Mouse (Mus musculus): Measurements from ENCODE around the gene Bmp10. TPM values are rescaled to one million over a fixed set of nuclear protein-coding genes. Genes with fewer than 3 reads are reported as not detected.
A peak's percentile ranks its signal among the peaks of the same experiment; 100 is the strongest.
"Not testable (repeated sequence)": the region's sequence is repeated elsewhere in the genome, so short reads cannot be mapped to it uniquely, and the experiment has no call there.

Gene Bmp10
- polyA plus RNA-seq, 1 experiment from 2014 or later: 0.09 TPM

- H3K27me3 ChIP-seq (ENCODE audit: control insufficient read depth, insufficient read depth, low read depth, low read length): no peaks in the 10 kb centered on the region
- no peak overlapping the region for H3K4me3 ChIP-seq (ENCODE audit: low read length)
- no peak overlapping the region for H3K27ac ChIP-seq (ENCODE audit: low read length)
- WGBS: 43% methylated on average over 10 of the region's 10 CpGs
- no peak overlapping the region for H3K4me2 ChIP-seq (ENCODE audit: low read depth, low read length)
- no peaks in the 10 kb centered on the region for H3K36me3 ChIP-seq (ENCODE audit: control insufficient read depth, insufficient read depth, low read length)
- no peak overlapping the region for H3K9ac ChIP-seq (ENCODE audit: low read length)
- ATAC-seq (ENCODE audit: low read depth): no peak
- peaks cover 5% of the 10 kb centered on the region; the same call in 1 of the 2 replicates for H3K4me1 ChIP-seq (replicated peaks; ENCODE audit: control insufficient read depth, insufficient read depth, low read length)
- no peaks in the 10 kb centered on the region for H3K9me3 ChIP-seq (ENCODE audit: control insufficient read depth, low read length)
Observed at GRCm38 (mm10) chr6:87468372-87468771, 39.6 kb downstream of the Bmp10 start.

DNA sequence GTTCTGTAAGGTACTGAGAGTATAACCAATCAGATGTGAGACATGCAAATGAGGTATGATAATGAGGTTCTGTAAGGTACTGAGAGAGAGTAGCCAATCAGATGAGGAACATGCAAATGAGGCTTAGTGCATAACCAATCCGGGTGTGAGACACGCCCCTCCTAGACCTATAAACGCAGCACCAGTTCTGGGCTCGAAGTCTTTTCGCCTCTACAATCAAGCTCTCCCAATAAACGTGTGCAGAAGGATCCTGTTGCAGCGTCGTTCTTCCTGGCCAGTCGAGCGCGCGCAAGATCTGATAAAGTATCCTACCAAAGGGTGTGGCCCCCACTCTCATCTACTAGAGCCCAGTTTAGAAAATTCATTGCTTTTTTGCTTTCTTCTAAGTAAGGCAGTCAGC is 41.3 kb downstream of the Bmp10 start:
- H3K27me3 ChIP-seq (ENCODE audit: control insufficient read depth, insufficient read depth, low read depth, low read length); H3K36me3 ChIP-seq (ENCODE audit: control insufficient read depth, insufficient read depth, low read length); H3K4me3 ChIP-seq (ENCODE audit: low read length); H3K27ac ChIP-seq (ENCODE audit: low read length); H3K9ac ChIP-seq (ENCODE audit: low read length); H3K4me2 ChIP-seq (ENCODE audit: low read depth, low read length); H3K9me3 ChIP-seq (ENCODE audit: control insufficient read depth, low read length); ATAC-seq (ENCODE audit: low read depth); H3K4me1 ChIP-seq (replicated peaks; ENCODE audit: control insufficient read depth, insufficient read depth, low read length): not testable (repeated sequence)
- 88% methylated on average over 12 of the region's 12 CpGs for WGBS

GRCm38 (mm10) chr6:87475223-87475622 is 46.4 kb downstream of the Bmp10 start:
- Histone ChIP-seq H3K4me1 (replicated peaks; ENCODE audit: control insufficient read depth, insufficient read depth, low read length) (peaks cover 7% of the 10 kb centered on the region), H3K27me3 (ENCODE audit: control insufficient read depth, insufficient read depth, low read depth, low read length) (no peaks in the 10 kb centered on the region), H3K27ac (ENCODE audit: low read length) (no peak overlapping the region), H3K36me3 (ENCODE audit: control insufficient read depth, insufficient read depth, low read length) (no peaks in the 10 kb centered on the region), H3K9me3 (ENCODE audit: control insufficient read depth, low read length) (no peaks in the 10 kb centered on the region), H3K9ac (ENCODE audit: low read length) (no peak overlapping the region), H3K4me2 (ENCODE audit: low read depth, low read length) (no peak overlapping the region), H3K4me3 (ENCODE audit: low read length) (no peak overlapping the region)
- WGBS: 88% methylated on average over 5 of the region's 5 CpGs
- no peak for ATAC-seq (ENCODE audit: low read depth)

DNA sequence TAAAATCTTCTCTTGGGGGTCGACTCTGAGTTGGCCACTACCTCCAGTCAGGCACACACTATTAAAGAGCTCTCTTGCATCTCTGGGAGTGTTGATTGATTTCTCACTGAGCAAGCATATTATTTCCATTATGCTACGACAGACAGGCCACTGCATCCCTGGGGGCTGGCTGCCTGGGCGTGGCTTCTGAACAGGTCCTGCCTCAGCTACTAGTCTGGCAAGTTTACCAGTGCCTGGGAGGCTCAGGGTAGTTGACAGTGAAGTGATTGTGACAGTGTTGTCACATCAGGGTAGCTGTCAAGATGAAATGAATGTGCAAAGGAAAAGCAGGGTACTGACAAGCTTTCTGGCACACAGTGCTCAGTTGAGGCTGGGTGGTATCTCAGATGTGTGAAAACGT is 50.1 kb downstream of the Bmp10 start:
- no peaks in the 10 kb centered on the region for H3K27me3 ChIP-seq (ENCODE audit: control insufficient read depth, insufficient read depth, low read depth, low read length)

DNA sequence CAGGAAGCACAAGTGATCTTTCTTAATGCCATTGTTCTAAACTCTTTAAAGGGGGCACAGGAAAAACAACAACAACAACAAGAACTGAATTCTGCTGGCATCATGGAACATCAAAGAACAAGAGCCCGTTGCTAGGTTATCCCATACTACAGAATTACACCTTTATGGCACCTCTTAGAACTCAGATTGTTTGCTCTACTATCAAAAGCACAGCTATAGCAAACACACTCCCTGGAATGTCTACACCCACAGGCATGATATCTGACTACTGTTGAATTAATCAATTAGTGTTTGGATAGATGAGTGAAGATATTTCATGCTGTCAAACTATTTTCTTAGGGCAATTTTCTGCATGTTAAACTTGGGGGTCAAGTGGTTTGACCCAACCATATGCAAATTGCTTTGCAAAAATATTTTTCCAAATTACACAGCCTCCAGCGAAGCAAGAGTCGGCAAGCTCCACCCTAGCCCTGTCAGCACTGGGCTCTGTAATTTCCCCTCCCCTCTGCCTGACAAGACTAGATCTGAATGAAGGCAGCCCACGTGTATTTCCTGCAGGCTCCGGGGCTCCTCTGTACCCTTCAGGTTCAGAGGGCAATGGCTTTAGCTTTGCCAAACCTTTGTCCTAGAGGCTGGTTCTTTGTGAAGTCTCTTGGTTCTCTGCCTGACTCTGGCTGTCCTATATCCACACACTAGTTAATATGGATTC is 50.7 kb downstream of the Bmp10 start:
- 24% methylated on average over 5 of the region's 5 CpGs for WGBS

More for the DNA sequence above, 50.1 kb downstream of the Bmp10 start:
- Histone ChIP-seq H3K36me3 (ENCODE audit: control insufficient read depth, insufficient read depth, low read length) (no peaks in the 10 kb centered on the region), H3K4me2 (ENCODE audit: low read depth, low read length) (no peak overlapping the region), H3K9me3 (ENCODE audit: control insufficient read depth, low read length) (no peaks in the 10 kb centered on the region), H3K4me1 (replicated peaks; ENCODE audit: control insufficient read depth, insufficient read depth, low read length) (peaks cover 7% of the 10 kb centered on the region), H3K27ac (ENCODE audit: low read length) (no peak overlapping the region), H3K4me3 (ENCODE audit: low read length) (no peak overlapping the region), H3K9ac (ENCODE audit: low read length) (no peak overlapping the region)
- WGBS: 35% methylated on average over 4 of the region's 4 CpGs
- ATAC-seq (ENCODE audit: low read depth): no peak

GRCm38 (mm10) chr6:87483224-87483899 is 54.6 kb downstream of the Bmp10 start:
- peaks cover 21% of the 10 kb centered on the region for H3K4me1 ChIP-seq (replicated peaks; ENCODE audit: control insufficient read depth, insufficient read depth, low read length)
- no peak overlapping the region for H3K4me2 ChIP-seq (ENCODE audit: low read depth, low read length)
- no peak overlapping the region for H3K27ac ChIP-seq (ENCODE audit: low read length)
- H3K36me3 ChIP-seq (ENCODE audit: control insufficient read depth, insufficient read depth, low read length): no peaks in the 10 kb centered on the region
- WGBS: 46% methylated on average over 12 of the region's 12 CpGs
- H3K4me3 ChIP-seq (ENCODE audit: low read length): no peak overlapping the region
- no peak for ATAC-seq (ENCODE audit: low read depth)
- H3K27me3 ChIP-seq (ENCODE audit: control insufficient read depth, insufficient read depth, low read depth, low read length): no peaks in the 10 kb centered on the region
- no peaks in the 10 kb centered on the region for H3K9me3 ChIP-seq (ENCODE audit: control insufficient read depth, low read length)
- H3K9ac ChIP-seq (ENCODE audit: low read length): no peak overlapping the region

More for the DNA sequence above, 50.7 kb downstream of the Bmp10 start:
- Histone ChIP-seq H3K4me3 (ENCODE audit: low read length) (no peak overlapping the region), H3K4me2 (ENCODE audit: low read depth, low read length) (no peak overlapping the region), H3K27me3 (ENCODE audit: control insufficient read depth, insufficient read depth, low read depth, low read length) (no peaks in the 10 kb centered on the region), H3K36me3 (ENCODE audit: control insufficient read depth, insufficient read depth, low read length) (no peaks in the 10 kb centered on the region), H3K27ac (ENCODE audit: low read length) (no peak overlapping the region), H3K9me3 (ENCODE audit: control insufficient read depth, low read length) (no peaks in the 10 kb centered on the region), H3K9ac (ENCODE audit: low read length) (no peak overlapping the region), H3K4me1 (replicated peaks; ENCODE audit: control insufficient read depth, insufficient read depth, low read length) (peaks cover 11% of the 10 kb centered on the region)
- peak; percentile 52; the same call in 1 of the 2 replicates for ATAC-seq (ENCODE audit: low read depth)

DNA sequence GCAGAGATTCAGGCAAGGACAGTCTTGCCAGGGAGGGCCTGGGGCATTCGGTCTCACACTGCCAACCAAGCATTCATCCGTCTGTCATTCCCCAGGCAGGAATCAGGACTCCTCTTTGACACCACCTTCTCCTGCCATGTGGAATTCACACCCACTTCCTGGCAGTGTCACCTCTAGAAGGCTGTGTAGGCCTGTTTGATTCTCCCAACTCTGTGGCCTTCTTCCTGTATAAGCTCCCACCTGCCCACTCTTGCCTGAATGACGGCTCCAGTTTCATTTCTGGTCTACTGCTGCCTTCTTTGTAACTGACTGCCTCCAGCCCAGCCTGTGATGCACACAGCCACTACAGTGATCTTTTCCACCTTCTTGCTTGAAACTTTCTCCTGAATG is 55.1 kb downstream of the Bmp10 start:
- Histone ChIP-seq H3K27ac (ENCODE audit: low read length) (no peak overlapping the region), H3K9me3 (ENCODE audit: control insufficient read depth, low read length) (no peaks in the 10 kb centered on the region), H3K4me2 (ENCODE audit: low read depth, low read length) (no peak overlapping the region), H3K36me3 (ENCODE audit: control insufficient read depth, insufficient read depth, low read length) (no peaks in the 10 kb centered on the region), H3K27me3 (ENCODE audit: control insufficient read depth, insufficient read depth, low read depth, low read length) (no peaks in the 10 kb centered on the region), H3K9ac (ENCODE audit: low read length) (no peak overlapping the region), H3K4me1 (replicated peaks; ENCODE audit: control insufficient read depth, insufficient read depth, low read length) (peaks cover 18% of the 10 kb centered on the region), H3K4me3 (ENCODE audit: low read length) (no peak overlapping the region)
- ATAC-seq (ENCODE audit: low read depth): no peak
- 51% methylated on average over 3 of the region's 3 CpGs for WGBS

- H3K9me3 ChIP-seq (ENCODE audit: control insufficient read depth, low read length): no peaks in the 10 kb centered on the region
- no peak overlapping the region for H3K4me2 ChIP-seq (ENCODE audit: low read depth, low read length)
- no peak overlapping the region for H3K9ac ChIP-seq (ENCODE audit: low read length)
- no peaks in the 10 kb centered on the region for H3K27me3 ChIP-seq (ENCODE audit: control insufficient read depth, insufficient read depth, low read depth, low read length)
- H3K4me3 ChIP-seq (ENCODE audit: low read length): no peak overlapping the region
- 27% methylated on average over 5 of the region's 5 CpGs for WGBS
- H3K4me1 ChIP-seq (replicated peaks; ENCODE audit: control insufficient read depth, insufficient read depth, low read length): peaks cover 14% of the 10 kb centered on the region
- H3K36me3 ChIP-seq (ENCODE audit: control insufficient read depth, insufficient read depth, low read length): no peaks in the 10 kb centered on the region
- peak; percentile 49 for ATAC-seq (ENCODE audit: low read depth)
- peak overlapping the region; percentile 50 for H3K27ac ChIP-seq (ENCODE audit: low read length)
Observed at GRCm38 (mm10) chr6:87484806-87485205, 56.0 kb downstream of the Bmp10 start.
